Mouse (Mus musculus) duodenum, adult 2 months (tissue): Measurements from ENCODE around the gene Odr4. TPM values are rescaled to one million over a fixed set of nuclear protein-coding genes. Genes with fewer than 3 reads are reported as not detected.

Source experiments
- polyA plus RNA-seq: library from polyadenylated mRNA; depleted of rRNA; stranded (reverse); fragments of >200 nt; gene quantifications from 2 replicates; pipeline ENCODE4 v1.2.3, GENCODE M21; 2012; ENCODE audit warnings: low replicate concordance; rRNA removed

Gene Odr4
- 0.76 and 1.3 TPM in 2 replicates for polyA plus RNA-seq

GRCm38 (mm10) chr1:150392638-150393487, at the start of gene Odr4, which contains the start of gene Tpr:
Gene Odr4, minus strand, starts transcription at chr1:150393080.
Gene Tpr, plus strand, starts transcription at chr1:150392838.

DNA sequence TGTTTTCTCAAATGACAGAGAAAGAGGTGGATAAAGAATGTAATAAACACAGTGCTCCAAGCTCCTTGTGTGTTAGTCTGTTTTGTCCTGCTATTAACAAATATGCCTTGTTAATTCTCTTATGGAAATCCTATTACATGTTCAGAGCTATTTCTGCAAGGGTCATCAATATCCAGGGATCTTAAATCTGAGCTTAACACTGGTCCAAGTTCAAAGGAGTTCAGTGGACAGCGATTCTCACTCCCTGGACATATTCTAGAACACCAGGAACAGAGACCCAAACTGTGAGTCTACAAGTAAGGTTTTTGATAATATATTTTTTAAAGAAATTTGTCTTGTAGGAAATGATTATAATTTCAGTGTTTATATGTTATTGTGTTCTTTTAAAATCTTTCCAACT, 73.7 kb downstream of the Odr4 start, which contains the start of gene Pdc:
Pdc (plus strand) TSS at position 213 of the 400 bp plus-strand sequence.

Other genes with a start within 250 kb of the Odr4 start
- not detected in 2 replicates for gene Pdc, start 73.7 kb downstream of the Odr4 start, polyA plus RNA-seq
- 18.8 and 19.9 TPM in 2 replicates for gene Tpr, start 242 bp downstream of the Odr4 start, polyA plus RNA-seq
- gene Prg4, start 73.1 kb upstream of the Odr4 start, polyA plus RNA-seq = 1.1 TPM in 1 of 2 replicates, not detected in the other